Mouse (Mus musculus): ENCODE measurements around the gene Ctsll3. TPM values are rescaled to one million over a fixed set of nuclear protein-coding genes. Genes with fewer than 3 reads are reported as not detected.

Ctsll3 gene
- not detected for polyA plus RNA-seq (2021)

GRCm38 (mm10) chr13:60802749-60803148 lies at the start of gene Ctsll3:
TSS of gene Ctsll3 (minus strand) at chr13:60802849.
- ATAC-seq = no peak
- DNase-seq (ENCODE audit: low read depth, low spot score) = no peak
- in situ Hi-C loops (cut with MboI; ENCODE audit: low pct_unique_long_range_greater_than_20kb) = no loop called here
- no peak for TF ChIP-seq CTCF (IDR thresholded peaks at IDR 0.05)
- peaks cover 10% of the 10 kb centered on the region for H3K27me3 ChIP-seq
- ChIA-PET POLR2A (no interaction called here), CTCF (interaction anchor here (1.5 kb wide), 1 partner anchor 44 kb away, joined by 4 read pairs; no protein-coding TSS in a partner anchor)

- ATAC-seq (no peak), DNase-seq (ENCODE audit: low read depth, low spot score) (no peak)
- in situ Hi-C loops (cut with MboI; ENCODE audit: low pct_unique_long_range_greater_than_20kb) = no loop called here
- H3K27me3 ChIP-seq = no peaks in the 10 kb centered on the region
- no peak for TF ChIP-seq CTCF (IDR thresholded peaks at IDR 0.05)
- ChIA-PET POLR2A (no interaction called here), CTCF (no interaction called here)
Observed at GRCm38 (mm10) chr13:60848241-60849120, 45.8 kb upstream of the Ctsll3 start.

- CTCF ChIA-PET = no interaction called here
- no peak for TF ChIP-seq CTCF (IDR thresholded peaks at IDR 0.05)
- DNase-seq (ENCODE audit: low read depth, low spot score) (no peak), ATAC-seq (no peak)
- in situ Hi-C loops (cut with MboI; ENCODE audit: low pct_unique_long_range_greater_than_20kb) = no loop called here
- H3K27me3 ChIP-seq = no peaks in the 10 kb centered on the region
- POLR2A ChIA-PET = no interaction called here
Observed at GRCm38 (mm10) chr13:60843153-60843552, 40.5 kb upstream of the Ctsll3 start.

- in situ Hi-C loops (cut with MboI; ENCODE audit: low pct_unique_long_range_greater_than_20kb) = no loop called here
- no peak for DNase-seq (ENCODE audit: low read depth, low spot score)
- no peak for TF ChIP-seq CTCF (IDR thresholded peaks at IDR 0.05)
- CTCF ChIA-PET = no interaction called here
- no peak for ATAC-seq
- H3K27me3 ChIP-seq = no peaks in the 10 kb centered on the region
- POLR2A ChIA-PET = no interaction called here
Observed at GRCm38 (mm10) chr13:60842703-60843102, 40.1 kb upstream of the Ctsll3 start.

- DNase-seq (ENCODE audit: low read depth, low spot score) (no peak), ATAC-seq (no peak)
- in situ Hi-C loops (cut with MboI; ENCODE audit: low pct_unique_long_range_greater_than_20kb) = no loop called here
- H3K27me3 ChIP-seq = peaks cover 2% of the 10 kb centered on the region
- TF ChIP-seq CTCF (IDR thresholded peaks at IDR 0.05) = no peak
- CTCF ChIA-PET = no interaction called here
- POLR2A ChIA-PET = no interaction called here
Observed at GRCm38 (mm10) chr13:60839353-60839902, 36.8 kb upstream of the Ctsll3 start.

- CTCF ChIA-PET = interaction anchor here (0.7 to 1.6 kb wide), 3 partner anchors 9 to 415 kb away, joined by 3 to 4 read pairs (median 3); no protein-coding TSS in a partner anchor
- in situ Hi-C loops (cut with MboI; ENCODE audit: low pct_unique_long_range_greater_than_20kb) = no loop called here
- POLR2A ChIA-PET = no interaction called here
- ATAC-seq = no peak
- TF ChIP-seq CTCF (IDR thresholded peaks at IDR 0.05) = peak; percentile 53
- DNase-seq (ENCODE audit: low read depth, low spot score) = no peak
- no peaks in the 10 kb centered on the region for H3K27me3 ChIP-seq
Observed at GRCm38 (mm10) chr13:60826052-60826451, 23.4 kb upstream of the Ctsll3 start.

GRCm38 (mm10) chr13:60820486-60821175 lies 18.0 kb upstream of the Ctsll3 start:
- peak; percentile 17 for DNase-seq (ENCODE audit: low read depth, low spot score)
- ChIA-PET POLR2A (no interaction called here), CTCF (interaction anchor here (1.1 to 2.4 kb wide), 4 partner anchors 16 to 74 kb away, joined by 3 to 14 read pairs (median 6); no protein-coding TSS in a partner anchor)
- TF ChIP-seq CTCF (IDR thresholded peaks at IDR 0.05) = no peak
- no peaks in the 10 kb centered on the region for H3K27me3 ChIP-seq
- in situ Hi-C loops (cut with MboI; ENCODE audit: low pct_unique_long_range_greater_than_20kb) = no loop called here
- ATAC-seq = peak; percentile 35

- in situ Hi-C loops (cut with MboI; ENCODE audit: low pct_unique_long_range_greater_than_20kb) = loop anchor here (5.0 kb wide), 1 partner anchor 57 kb away; no protein-coding TSS in a partner anchor
Observed at GRCm38 (mm10) chr13:60819469-60819868, 16.8 kb upstream of the Ctsll3 start.

GRCm38 (mm10) chr13:60813722-60814121 lies 11.1 kb upstream of the Ctsll3 start:
- DNase-seq (ENCODE audit: low read depth, low spot score) (no peak), ATAC-seq (no peak)
- ChIA-PET CTCF (no interaction called here), POLR2A (interaction anchor here (0.6 kb wide), 1 partner anchor 951 kb away, joined by 4 read pairs; no protein-coding TSS in a partner anchor)
- TF ChIP-seq CTCF (IDR thresholded peaks at IDR 0.05) = no peak
- in situ Hi-C loops (cut with MboI; ENCODE audit: low pct_unique_long_range_greater_than_20kb) = no loop called here
- H3K27me3 ChIP-seq = no peaks in the 10 kb centered on the region

More at GRCm38 (mm10) chr13:60819469-60819868, 16.8 kb upstream of the Ctsll3 start:
- H3K27me3 ChIP-seq = no peaks in the 10 kb centered on the region
- ChIA-PET POLR2A (no interaction called here), CTCF (interaction anchor here (1.1 to 2.4 kb wide), 4 partner anchors 17 to 72 kb away, joined by 3 to 14 read pairs (median 6); no protein-coding TSS in a partner anchor)
- no peak for DNase-seq (ENCODE audit: low read depth, low spot score)
- peak; percentile 39 for ATAC-seq
- TF ChIP-seq CTCF (IDR thresholded peaks at IDR 0.05) = peak; percentile 82

- in situ Hi-C loops (cut with MboI; ENCODE audit: low pct_unique_long_range_greater_than_20kb) = no loop called here
- TF ChIP-seq CTCF (IDR thresholded peaks at IDR 0.05) = no peak
- no peak for DNase-seq (ENCODE audit: low read depth, low spot score)
- ChIA-PET CTCF (no interaction called here), POLR2A (no interaction called here)
- ATAC-seq = no peak
- H3K27me3 ChIP-seq = no peaks in the 10 kb centered on the region
Observed at GRCm38 (mm10) chr13:60812768-60813167, 10.1 kb upstream of the Ctsll3 start.

Measured in Patski (cell line).